Mouse (Mus musculus) ES-E14 (cell line): Measurements from ENCODE around the gene Cntn4.

Experiments
- MAFK ChIP-seq: IDR thresholded peaks from 2 replicates; pipeline ENCODE4 v1.6.1; 2014; ENCODE audit warnings: mild to moderate bottlenecking, low read depth, low read length, inconsistent platforms; ENCODE audit not compliant: insufficient read depth
- ZC3H11A ChIP-seq: IDR thresholded peaks from 2 replicates; pipeline ENCODE4 v1.6.1; 2012; ENCODE audit warnings: low read depth, mild to moderate bottlenecking, inconsistent platforms, low read length, borderline replicate concordance

DNA sequence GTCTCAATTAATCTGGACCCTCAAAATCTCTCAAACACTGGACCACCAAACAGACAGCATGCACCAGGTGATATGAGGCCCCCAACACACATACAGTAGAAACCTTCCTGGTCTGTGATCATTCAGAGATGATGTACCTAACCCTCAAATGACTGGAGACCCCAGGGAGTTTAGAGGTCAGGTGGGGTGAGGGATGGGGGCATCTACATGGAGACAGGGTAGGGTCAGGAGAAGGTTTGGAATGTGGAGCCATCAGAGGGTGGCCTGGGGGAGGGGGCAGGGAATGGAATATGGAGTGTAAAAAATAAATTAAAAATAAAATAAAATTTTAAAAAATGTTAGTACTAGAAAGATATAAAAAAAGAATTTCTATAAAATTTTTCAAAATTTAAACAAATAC, 157.6 kb downstream of the Cntn4 start:
- TF ChIP-seq ZC3H11A (no peak), MAFK (no peak)
